Mouse (Mus musculus): Measurements from ENCODE around the gene Slc15a3.

DNA sequence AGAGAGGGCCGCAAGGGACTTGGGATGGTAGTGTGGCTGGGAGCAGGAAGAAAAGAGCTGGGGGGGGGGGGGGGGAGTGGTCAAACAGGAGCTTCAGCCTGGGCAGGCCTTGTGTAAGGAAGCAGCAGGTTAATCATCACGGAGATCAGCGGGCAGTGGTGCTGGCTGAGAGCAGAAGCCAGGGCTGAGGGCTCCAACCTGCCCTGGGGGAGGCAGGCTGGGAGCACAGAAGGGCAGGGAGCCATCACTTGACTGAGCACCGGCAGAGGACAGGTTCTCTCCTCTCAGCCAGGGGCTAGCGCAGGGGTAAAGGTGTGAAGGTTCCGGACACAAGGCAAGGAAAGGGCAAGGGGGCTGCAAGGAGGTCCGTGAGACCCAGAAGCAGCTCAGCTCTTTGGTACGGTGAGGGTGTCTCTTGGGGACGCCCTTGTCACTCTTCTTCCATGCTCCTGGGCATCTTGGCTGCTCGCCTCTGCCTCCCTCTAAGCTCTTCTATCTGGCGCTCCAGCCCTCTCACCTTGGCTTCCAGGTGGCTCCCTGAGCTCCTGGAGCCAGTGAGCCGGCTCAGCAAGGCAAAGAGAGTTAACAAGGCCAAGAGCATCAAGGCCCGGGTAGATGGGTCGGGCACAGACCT lies 31.9 kb downstream of the Slc15a3 start:
- TF ChIP-seq POLR2A (IDR thresholded peaks at IDR 0.05; ENCODE audit: low read depth, low read length) = no peak
- TF ChIP-seq CTCF (conservative IDR thresholded peaks at IDR 0.05; ENCODE audit: insufficient read depth, insufficient read length, low read depth, low read length) = no peak

Data from kidney, adult 2 months (tissue).